Mouse (Mus musculus) kidney, adult 9 months (tissue): ENCODE measurements around the gene Opn4.

Source experiments
- DNase-seq: peaks from one replicate; pipeline ENCODE4 v3.0.0; 2022

Gene Opn4

DNA sequence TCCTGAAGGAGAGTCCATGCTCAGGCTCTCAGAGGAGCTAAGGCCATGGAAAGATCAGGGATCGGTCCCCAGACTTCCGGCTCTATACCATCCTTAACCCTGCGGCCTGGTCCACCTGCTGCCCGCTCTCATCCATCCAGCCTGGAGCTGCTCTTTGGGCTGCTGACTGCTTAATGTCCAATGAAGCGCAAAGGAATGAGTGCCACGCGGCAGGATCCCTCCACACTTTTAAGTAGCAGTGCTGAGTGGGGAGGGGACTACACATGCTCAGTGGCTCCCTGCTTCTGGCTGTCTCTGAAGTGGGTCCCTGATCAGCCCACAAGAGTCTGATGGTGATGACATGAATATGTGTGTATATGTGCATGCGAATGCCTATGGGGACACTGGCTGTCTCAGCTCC, at the start of gene Opn4:
TSS of gene Opn4 (minus strand) at position 202 of the 400 bp plus-strand sequence.
- DNase-seq: no peak

DNA sequence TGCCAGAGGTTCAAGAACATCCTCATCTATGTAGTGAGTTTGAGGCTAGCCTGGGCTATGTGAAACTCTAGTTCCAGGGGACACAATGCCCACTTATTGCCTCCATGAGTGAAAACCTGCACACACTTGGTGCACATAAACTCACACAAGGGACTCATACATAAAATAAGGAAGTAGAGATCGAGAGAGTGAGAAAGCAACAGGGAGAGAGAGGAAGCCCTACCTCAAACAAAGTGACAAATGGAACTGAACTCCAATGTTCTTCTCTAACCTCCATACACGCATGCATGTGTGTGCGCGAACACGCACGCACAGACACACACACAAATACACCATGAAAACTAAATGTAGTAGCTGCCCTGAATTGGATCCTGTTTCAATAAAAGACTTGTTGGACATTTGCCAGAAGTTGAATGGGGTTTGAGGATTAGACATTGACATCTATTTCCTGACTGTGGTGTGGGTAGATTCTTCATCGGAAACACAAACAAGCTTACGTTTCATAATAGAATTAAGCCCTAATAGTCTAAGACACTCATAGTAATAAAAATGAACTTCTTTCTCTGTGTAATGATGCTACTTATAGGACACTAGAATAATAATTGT, 48.0 kb upstream of the Opn4 start:
- DNase-seq: no peak

DNA sequence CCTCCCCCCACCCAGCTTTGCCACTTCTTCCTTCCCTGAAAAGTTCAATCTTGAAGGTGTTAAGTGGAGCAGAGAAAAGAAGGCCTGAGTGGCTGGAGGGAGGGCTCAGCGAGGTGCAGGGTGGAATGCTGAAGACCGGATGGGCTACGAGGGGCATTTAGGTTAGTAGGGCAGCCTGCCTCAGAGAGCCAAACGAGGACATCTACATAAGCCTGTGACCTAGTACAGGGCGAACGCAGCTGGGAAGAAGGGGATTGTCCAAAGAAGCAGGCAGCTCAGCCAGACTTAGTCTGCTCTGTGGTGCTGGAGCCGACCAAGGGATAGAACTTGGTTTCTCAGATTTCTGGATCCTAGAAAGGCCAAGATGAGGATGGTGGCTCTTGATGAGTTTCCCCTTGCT, 44.2 kb upstream of the Opn4 start:
- DNase-seq: no peak

DNA sequence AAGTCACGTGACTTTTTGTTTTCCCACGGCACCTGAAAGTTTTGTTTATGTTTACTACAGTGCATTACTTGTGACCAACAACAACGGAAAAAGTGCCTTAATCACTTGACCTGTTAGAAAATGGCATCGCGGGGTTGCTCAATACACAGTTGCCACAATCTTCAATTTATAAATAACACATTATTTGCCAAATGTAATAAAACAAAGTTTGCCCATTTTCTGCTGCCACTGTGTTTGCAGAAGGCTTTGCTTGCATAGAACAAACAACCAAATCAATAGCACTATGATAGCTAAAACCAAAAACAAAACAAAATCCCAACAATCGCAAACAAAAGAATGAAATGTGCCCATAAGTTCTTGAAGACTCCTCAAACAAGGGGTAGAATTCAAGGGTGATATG, 35.8 kb upstream of the Opn4 start:
- DNase-seq: no peak

DNA sequence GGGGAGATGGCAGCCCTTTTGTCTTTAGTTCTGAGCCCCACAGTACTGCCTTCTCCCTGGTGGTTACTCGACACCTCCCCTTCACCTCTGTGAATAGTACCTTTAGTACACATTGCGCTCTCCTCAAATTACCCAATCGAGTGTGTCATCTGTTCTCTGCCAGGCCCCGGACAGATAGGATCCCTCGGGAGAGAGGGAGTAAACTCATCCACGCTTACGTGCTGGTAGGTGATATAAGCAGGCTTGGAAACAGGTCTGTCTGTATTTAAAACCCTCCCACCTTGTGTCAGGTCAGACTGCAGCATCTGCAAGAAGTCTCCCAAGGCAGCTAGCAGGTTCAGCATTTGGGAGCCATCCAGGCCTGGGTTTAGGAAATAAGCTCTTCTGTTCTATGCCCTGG, 35.2 kb upstream of the Opn4 start:
- no peak for DNase-seq

DNA sequence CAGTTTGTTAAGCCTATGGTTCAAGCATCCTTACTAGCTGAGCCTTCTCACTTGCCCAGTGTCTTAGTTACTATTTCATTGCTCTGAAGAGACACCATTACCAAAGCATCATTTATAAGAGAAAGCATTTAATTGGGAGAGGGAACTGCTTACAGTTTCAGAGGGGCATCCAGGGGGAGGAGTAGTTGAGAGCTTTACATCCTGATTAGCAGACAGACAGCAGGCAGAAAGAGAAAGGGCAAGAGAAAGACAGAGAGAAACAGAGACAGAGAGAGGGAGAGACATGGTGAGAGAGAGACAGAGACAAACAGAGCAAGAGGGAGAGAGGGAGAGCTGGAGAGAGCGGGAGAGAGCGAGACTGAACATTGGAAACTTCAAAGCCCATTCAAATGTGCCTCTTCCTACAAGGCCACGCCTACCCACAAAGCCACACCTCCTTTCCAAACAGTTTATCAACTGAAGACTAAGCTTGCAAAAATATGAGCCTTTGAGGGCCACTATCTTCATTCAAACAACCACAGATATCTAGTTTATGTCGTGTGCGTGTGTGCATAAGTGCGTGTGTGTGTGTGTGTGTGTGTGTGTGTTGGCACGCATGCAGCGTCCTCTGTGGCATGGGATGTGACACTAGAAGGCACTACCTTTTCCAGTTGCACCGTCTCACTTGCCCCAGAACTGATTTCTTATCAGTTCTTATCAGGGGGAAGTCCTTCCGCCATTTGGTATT, 32.9 kb upstream of the Opn4 start:
- no peak for DNase-seq

DNA sequence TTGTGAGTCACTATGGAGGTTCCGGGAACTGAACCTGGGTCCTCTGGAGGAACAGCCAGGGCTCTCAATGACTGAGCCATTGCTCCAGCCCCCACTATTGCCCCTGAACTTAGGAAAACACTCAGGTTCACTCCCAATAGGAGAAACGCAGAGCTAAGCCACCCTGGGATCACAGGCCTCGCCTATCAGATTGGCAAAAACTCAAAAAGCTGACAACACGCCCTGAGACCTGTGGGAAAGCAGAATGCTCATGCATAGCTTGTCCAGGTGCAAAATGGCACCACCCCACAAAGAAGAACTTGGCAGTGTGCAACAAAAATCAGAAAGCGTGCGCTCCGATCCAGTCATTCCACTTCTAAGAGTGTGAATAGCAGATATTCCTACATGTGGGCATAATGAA, 26.9 kb upstream of the Opn4 start:
- no peak for DNase-seq

DNA sequence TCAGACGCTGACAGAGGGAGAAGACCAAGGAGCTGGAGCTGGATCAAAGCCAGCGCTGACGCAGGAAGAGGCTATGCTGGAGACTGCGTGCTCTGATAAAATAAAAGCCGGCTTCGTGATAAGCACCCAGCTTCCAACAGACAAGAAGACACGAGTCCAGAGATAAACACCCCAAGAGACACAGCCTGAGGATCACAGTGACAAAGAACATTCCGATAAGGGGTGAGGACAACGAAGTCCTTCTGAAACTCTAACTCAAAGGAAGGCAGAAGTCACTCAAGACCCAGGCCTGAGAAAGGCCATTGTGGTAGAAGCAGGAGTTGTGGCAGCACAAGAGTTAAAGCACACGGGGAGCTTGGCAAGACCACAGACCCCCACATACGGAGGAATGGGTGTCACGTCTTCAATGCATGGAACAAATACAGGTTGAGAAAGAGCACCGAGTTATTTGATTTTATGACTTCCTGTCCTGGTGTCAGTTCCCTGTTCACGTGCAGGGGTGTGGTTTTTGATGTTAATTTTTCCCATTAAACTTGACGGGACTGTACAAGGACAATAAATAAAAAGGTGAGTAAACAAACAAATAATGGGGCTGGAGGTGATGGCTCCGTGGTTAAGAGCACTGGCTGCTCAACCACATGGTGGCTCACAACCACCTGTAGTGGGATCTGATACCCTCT, 23.7 kb upstream of the Opn4 start:
- DNase-seq: no peak

DNA sequence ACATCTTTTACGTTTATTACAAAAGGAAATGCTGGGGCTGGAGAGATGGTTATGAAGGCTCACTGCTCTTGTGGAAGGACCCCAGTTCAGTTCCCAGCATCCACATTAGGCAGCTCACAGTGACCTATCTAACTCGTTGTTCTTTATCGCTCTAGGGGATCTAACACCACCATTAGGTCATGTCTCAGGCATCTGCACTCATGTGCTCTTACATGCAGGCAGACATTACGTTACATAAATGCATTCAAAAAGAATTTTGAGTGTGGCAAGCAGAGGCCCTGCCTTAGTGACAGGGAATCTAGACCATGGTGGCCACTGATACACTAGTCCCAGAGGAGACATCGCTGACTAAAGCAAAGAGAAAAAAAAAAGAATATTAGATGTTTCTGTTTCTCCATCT, 23.1 kb upstream of the Opn4 start:
- no peak for DNase-seq

DNA sequence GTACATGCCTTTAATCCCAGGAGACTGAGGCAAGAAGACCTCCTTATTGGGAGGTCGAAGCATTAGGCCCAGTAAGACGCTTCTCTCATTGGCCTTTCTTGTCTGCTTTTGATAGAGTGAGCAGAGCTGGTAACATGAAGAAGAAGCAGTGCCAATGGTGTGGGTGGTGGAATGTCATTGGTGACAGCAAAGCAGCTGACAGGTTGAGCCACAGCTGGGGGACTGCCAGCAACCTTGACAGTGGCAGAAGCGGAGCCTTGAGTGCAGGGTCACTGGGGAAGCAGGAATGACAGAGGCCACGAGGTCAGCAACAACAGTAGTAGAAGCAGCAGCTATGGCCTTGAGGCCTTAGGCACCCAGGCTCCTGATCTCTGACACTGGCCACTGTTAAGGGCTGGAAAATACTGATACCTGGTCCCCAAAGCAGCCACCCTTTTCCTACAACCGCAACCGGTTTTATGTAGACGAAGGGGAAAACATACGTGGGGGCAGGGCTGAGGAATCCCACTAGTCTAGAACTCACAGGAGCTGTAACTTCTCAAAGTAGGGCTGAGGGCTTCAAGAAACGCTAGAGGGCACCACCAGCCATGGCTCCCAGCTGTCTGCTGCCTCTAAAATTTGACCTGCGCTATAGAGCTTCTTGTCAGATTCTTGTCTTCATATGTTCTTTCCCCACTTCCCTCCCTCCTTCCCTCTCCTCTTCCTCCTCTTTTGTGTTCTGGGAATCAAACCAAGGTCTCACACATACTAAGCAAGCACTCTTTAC, 20.9 kb upstream of the Opn4 start:
- DNase-seq: peak; percentile 58

DNA sequence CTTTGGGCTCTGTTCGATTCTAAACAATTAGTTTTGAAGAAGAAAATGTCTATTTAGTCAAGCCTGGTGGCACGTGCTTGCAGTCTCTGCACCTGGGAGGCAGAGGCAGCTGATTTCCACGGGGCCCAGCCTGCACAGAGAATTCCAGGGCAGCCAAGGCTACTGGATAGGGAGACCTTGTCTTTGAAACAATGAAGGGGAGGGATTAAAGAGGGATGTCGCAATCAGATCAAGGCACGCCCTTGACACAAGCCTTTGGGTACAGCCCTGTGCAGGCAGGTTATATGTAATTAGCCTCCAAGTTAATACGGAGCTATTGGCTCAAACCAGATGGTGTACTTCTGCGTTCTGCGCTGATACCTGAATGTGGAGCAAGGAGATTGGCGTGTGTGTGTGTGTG, 18.9 kb upstream of the Opn4 start:
- no peak for DNase-seq

DNA sequence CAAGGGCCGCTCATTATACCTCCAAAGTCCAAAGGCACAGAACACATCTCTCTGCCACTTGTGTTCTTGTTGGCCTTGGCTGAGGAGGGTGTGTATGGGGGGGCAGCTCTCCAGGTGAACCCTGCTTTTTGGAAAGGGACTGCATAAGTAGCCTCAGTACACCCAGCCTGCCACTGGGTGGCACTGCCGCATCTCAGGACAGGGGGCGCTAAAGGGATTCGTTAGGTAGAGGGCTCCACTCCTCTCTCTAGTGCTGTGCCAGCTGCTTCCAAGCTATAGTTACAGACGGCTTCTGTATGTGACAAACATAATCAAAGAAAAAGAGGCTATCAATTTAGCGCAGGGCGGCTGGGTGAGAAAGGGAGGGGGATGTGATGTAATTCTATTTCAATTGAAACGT, 16.9 kb upstream of the Opn4 start:
- peak; percentile 88 for DNase-seq

DNA sequence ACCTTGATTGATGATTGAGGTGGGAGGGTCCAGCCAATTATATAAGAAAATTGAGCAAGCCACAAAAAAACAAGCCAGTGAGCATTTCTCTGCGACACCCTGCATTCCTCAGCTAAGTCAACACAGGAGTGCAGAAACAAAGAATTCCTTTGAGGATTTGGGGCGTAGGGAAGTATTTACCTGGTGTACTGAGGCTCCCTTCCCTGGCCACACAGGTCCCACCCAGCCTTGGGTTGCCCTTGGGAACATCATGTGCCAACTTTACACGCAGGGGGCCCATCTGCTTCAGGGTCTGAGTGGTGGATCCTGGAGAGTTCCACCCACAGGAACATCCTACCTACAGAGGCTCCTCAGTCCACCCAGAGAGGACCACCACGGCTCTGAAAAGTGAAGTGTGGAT, 15.7 kb upstream of the Opn4 start:
- DNase-seq: no peak

DNA sequence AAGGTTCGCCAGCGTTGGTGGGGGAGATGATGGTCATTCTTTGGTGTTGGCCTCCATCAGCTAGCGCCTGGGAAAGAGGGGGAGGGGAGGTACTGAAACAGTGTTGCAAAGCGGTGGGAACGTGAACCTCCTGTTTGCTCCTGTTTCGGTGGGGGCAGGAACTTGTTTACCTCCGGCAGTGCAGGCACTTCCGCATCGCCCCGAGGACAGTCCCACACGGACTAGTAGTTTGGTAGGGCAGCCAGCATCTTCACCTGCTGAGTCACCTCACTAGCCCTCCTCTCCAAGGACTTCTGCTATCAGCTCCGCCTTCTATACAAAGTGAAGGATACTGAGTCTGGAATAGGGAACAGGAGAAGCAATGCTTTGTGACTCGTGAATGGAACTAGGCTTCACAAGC, 15.1 kb upstream of the Opn4 start:
- DNase-seq: no peak

DNA sequence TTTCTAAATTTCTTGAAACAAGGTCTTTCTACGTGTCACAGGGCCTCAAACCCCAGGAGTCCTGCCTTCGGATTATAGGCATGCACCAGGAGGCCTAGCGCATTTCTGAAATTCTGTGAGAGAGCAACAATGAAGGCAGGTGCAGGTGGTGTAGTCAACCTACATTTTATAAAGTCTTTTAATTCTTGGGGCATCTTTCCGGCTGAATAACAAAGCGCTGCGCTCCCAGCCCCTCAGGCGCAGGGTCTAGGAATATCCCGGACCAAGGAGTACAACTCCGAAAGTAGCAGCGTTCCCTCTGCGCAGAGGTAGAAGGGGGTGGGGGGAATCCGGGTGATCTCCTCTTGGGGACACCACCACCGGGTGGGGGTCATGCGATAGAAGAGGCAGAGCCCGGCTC, 14.6 kb upstream of the Opn4 start:
- no peak for DNase-seq

DNA sequence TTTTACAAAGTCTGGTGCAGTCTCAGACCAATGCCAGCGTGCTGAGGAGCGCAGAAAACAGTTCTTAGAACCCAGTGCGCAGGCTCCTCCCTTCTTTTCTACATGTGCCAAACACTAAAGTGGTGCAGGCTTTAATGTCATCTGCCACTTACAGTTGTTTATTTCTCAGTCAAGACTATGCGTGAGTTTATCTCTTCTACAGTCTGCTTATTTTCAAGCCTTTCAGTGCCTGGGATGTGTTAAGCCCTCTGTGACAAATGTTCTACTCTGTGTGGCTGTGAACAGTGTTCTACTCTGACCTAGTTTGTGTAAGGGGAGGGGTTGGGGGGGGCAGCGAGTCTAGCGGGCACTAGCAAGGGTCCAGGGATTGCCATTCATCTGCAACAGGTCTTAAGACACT, 13.6 kb upstream of the Opn4 start:
- no peak for DNase-seq

DNA sequence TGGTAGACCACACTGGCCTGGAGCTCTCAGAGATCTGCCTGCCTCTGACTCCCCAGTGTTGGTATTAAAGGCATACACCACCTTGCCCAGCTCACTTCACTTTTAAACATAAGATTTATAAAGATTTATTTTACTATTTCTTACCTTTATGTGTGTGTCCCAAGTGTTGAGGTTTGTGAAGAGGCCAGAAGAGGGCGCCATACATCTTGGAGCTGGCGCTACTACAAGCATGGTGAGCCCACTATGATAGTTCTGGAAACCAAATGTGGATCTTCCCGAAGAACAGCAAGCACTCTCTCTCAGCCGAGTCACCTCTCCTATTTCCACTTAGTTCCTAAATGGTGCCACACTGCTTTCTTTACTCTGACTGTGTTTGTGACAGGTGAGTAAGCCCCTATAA, 12.3 kb upstream of the Opn4 start:
- DNase-seq: peak; percentile 15

DNA sequence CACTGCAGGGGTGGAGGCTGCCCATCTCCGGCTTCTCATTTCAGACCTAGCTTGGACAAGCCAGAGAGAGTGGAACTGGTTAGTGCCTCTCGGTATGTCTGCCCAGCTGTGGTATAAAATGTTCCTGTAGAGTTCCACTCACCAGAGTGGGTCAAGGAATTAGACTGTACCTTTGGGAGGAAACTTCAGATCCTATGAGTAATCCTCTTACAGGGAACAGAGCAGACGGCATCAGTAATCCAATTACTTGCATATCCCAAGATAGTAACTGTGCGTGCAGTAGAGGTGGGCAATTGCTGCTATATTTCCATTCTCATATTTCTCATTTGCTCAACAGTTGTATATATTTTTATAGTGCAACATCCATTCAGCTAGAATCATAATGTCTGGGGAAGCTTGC, 11.6 kb upstream of the Opn4 start:
- no peak for DNase-seq

DNA sequence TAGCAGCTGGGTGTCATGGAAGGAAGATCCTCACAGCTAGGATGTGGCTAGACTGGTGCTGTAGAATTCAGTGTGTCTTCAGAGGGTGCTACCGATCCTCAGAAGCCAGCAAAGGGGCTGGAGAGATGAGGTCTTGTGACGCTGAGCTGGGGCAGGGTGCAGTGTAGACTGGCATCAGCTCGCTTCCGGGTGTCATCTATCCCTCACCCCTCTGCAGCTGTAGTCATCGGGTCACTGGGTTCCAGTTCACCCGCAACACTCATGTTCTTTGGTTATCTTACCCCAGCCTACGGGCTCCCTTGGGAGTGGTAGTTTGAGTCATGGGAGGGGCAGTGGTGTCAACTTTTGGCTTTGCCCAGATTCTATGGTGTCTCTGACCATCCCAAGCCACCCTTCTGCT, 2.0 kb upstream of the Opn4 start:
- no peak for DNase-seq

DNA sequence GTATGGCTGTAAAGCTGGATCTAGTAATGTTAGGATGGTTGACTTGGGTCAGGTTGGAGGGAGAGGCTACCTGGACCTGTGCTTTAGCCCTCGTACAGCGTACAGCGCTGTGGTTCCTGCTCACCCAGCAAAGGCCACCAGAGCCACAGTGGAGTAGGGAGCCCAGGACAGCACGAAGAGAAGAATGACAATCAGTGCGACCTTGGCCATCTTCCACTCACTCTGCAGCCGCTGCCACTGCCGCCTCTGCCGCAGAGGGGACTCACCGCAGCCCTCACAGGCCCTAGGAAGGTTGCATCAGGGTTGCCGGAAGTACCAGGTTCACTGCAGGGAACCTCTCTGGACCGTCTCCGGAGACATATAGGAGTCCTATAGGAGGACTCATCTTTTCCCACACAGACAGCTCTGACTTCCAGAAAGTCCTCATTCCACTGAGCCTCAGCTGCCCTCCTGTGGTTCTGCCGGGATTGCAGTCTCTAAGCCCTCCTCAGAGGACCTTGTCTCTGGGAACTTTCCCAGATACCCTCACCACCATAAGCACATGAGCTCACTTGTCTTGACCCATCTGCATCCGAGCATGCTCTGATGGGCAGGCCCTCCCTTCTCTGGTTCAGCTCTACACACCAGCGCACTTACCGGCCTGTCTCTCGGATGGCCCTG, 4.2 kb downstream of the Opn4 start:
- no peak for DNase-seq

DNA sequence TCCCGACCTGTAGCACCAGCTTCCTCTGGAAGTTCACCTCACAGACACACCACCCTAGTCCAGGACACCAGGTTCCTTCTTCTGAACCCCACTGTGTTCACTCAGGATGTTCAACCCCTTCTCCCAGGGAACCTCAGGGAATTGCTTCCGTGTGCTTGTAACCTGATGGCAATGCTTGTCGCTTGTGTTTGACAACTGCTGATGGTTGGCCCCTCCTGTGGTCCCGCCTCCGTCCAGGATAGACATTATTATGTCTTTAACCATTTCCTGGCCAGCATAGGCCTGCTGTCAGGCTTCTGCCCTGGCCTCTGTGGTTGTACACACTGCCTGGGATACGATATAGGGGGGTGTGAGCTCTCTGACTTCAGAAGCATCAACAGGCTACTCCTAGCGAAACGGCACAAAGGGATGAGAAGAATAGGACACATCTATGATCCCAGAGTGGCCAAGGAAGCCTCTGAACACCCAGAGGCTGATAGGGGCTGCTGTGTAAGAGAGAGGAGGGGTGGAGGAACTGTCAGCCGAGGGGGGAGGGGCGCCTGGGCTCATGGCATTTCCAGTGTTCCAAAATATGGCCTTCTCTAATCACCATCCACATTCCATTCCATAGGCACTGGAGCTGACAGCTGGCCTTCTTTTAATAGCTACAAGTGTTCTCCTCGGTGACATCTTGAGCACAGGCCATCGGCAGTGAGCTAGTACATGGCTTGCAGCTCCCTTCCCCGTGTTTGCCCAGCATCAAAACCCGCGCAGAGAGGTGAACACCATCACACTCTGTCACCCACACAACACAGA, 8.0 kb downstream of the Opn4 start:
- no peak for DNase-seq
